Mouse (Mus musculus): ENCODE data around the gene Errfi1. TPM values are rescaled to one million over a fixed set of nuclear protein-coding genes. Genes with fewer than 3 reads are reported as not detected.

The Errfi1 gene
- polyA plus RNA-seq (2016; fragmentation: Nextera tagmentation; extraction: Ambion mirVana): 26.9 and 27.8 TPM in 2 replicates

DNA sequence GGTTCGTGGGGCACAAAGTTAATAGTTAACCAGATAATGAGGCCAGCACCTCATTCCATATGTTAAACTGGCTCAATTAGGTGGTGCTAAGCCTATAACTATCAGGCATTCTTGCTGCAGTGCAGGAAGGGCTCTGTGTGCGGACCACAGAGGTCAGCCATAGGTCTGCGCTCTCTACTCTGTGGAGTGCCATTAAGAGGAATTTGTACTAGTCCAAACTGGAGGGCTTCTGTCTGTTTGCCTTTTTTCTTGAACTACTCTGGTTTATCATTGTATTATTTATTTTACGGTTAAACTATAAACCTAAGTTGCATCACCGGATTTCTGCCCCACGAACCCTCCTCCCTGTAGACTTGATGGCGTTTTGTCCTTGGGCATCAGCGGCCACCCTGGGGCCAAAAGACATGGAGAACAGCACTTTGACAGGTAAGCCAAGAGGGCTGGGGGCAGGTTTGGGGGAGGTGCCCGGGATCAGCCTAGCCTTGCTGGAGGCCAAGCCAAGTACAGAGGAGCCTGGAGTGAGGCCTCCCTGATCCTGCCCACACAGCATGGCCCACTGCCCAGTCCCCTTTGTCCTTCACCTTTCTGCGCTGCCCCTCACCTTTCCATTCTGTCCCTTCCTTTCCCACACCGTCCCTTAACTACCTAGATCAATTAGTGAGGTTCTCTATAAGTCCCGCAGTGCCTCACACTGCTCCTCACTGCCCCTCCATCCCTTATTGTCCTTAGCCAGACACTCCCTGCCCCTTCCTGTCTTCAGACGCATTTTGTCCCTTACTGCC is at the start of gene Errfi1:
Errfi1 (plus strand) TSS at position 240 of the 782 bp plus-strand sequence.
- Histone ChIP-seq H3K9ac (peak within 1 kb of the TSS; percentile 53), H3K4me3 (peak within 1 kb of the TSS; percentile 85), H3K9me3 (no peaks in the 10 kb centered on the region), H3K36me3 (no peaks in the 10 kb centered on the region), H3K27ac (no peak within 1 kb of the TSS), H3K27me3 (no peaks in the 10 kb centered on the region), H3K4me1 (peaks cover 10% of the 10 kb centered on the region; the same call in 1 of the 2 replicates), H3K4me2 (replicated peaks) (peak within 1 kb of the TSS; percentile 66)
- ATAC-seq (ENCODE audit: insufficient number of reproducible peaks, insufficient read depth, low FRiP score, low TSS enrichment): no peak
- WGBS: 43% methylated on average over 13 of the region's 13 CpGs

DNA sequence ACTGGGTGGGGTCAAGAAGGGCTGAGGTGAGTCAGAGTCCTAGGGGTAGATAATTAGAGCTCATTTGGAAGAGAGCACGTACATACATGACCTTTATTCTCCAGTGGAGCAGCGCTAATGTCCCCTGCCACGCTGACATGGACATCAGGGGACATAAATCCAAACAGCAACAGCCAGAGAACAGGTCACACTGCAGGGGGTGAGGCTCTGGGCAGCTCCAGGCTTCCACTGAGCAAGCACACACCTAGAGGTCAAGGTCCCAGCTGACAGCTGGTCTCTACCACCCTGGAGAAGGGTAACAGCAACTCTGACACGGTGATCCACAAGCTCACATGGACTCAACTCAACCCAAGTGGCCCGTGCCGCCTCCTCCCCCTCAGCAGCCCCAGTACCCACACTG is 49.5 kb upstream of the Errfi1 start:
- Histone ChIP-seq H3K36me3 (no peaks in the 10 kb centered on the region), H3K4me2 (replicated peaks) (no peak overlapping the region), H3K27ac (no peak overlapping the region), H3K27me3 (0 out of 2 replicates have a peak, but pooled peaks cover 2% of the 10 kb centered on the region), H3K9me3 (no peaks in the 10 kb centered on the region), H3K9ac (no peak overlapping the region), H3K4me3 (no peak overlapping the region), H3K4me1 (peaks cover 21% of the 10 kb centered on the region)
- no peak for ATAC-seq (ENCODE audit: insufficient number of reproducible peaks, insufficient read depth, low FRiP score, low TSS enrichment)
- WGBS: 75% methylated on average over 6 of the region's 6 CpGs

DNA sequence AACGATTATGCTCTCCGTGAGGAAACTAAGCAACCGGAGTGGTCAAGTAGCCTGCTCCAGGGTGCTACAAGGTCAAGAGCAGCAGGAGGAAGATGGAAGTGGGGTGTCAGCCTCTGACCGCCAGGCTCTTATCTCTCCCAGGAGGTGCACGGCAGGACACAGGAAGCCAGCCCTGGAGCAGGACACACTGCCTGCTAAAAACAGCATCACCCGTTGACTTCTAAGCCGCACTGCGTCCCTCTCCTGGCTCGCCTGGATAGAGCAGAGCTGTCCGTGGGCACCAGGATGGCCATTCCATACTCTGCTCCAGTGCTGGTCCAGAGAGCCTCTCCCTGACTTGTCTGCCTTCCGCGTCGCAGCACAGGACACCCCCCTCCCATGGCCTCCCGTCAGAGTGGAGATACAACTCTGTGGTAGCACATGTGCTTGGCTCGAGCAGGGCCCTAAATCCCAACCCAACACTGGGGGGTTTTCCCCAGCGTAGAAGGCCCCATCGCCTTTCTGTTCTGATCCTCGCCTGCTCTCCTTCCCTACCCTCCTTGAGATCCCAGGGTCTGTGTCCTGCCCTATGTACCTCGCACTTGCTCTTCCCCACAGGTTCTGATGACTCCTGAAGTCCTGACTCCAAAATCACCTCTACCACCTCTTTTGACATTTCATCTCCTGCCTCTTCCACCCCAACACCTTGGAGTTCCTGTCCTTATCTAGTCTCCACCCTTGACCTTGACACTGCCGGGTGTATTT is 45.8 kb upstream of the Errfi1 start:
- Histone ChIP-seq H3K4me1 (peaks cover 18% of the 10 kb centered on the region), H3K27ac (no peak overlapping the region), H3K9ac (no peak overlapping the region), H3K4me2 (replicated peaks) (no peak overlapping the region), H3K27me3 (0 out of 2 replicates have a peak, but pooled peaks cover 2% of the 10 kb centered on the region), H3K9me3 (no peaks in the 10 kb centered on the region), H3K36me3 (no peaks in the 10 kb centered on the region), H3K4me3 (no peak overlapping the region)
- 81% methylated on average over 20 of the region's 20 CpGs for WGBS
- ATAC-seq (ENCODE audit: insufficient number of reproducible peaks, insufficient read depth, low FRiP score, low TSS enrichment): peak; percentile 43; the same call in 1 of the 2 replicates

DNA sequence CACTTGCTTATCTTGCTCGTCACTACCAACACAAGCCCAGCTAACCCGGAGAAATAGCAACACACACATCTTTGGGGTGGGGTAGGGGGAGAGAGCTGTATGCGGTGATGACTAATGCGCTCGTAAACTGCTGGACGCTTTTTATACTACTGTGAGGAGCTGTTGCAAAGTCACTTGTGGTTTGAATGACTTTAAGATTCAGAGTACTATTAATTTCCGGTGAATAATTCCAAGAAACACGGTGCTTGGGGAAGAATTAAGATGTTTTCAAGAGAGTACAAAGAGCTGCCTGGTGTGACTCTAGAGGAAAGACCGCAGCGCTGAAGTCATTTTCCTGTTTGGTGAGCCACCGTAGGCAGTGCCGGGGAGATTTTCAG is 45.3 kb upstream of the Errfi1 start:
- Histone ChIP-seq H3K9me3 (no peaks in the 10 kb centered on the region), H3K27me3 (0 out of 2 replicates have a peak, but pooled peaks cover 2% of the 10 kb centered on the region), H3K4me3 (no peak overlapping the region), H3K27ac (no peak overlapping the region), H3K9ac (no peak overlapping the region), H3K36me3 (no peaks in the 10 kb centered on the region), H3K4me1 (peaks cover 18% of the 10 kb centered on the region), H3K4me2 (replicated peaks) (no peak overlapping the region)
- 80% methylated on average over 12 of the region's 12 CpGs for WGBS
- no peak for ATAC-seq (ENCODE audit: insufficient number of reproducible peaks, insufficient read depth, low FRiP score, low TSS enrichment)

DNA sequence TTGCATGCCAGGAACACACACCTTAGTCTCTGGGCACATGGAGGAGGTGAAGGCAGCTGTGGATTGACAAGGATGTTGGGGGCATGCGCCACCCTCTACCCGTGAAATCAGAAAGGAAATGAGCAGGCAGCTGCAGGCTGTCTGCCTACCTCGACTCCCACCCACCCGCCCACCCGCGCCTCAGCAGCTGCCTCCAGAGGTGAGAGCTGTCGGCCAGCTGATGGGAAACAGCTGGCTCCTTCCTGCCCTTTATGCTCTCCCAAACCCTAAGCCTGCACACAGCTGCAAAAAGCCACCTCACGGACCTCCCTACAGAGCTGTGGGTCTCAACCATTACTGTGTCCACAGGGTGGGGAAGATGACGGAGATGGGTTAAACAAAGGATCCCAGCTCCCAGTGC is 44.4 kb upstream of the Errfi1 start:
- WGBS: 11% methylated on average over 9 of the region's 9 CpGs
- Histone ChIP-seq H3K9me3 (no peaks in the 10 kb centered on the region), H3K9ac (no peak overlapping the region), H3K4me1 (peaks cover 18% of the 10 kb centered on the region), H3K27ac (peak overlapping the region; percentile 41; the same call in 1 of the 2 replicates), H3K27me3 (0 out of 2 replicates have a peak, but pooled peaks cover 2% of the 10 kb centered on the region), H3K4me2 (replicated peaks) (peak overlapping the region; percentile 11; the same call in 1 of the 2 replicates), H3K4me3 (no peak overlapping the region), H3K36me3 (no peaks in the 10 kb centered on the region)
- ATAC-seq (ENCODE audit: insufficient number of reproducible peaks, insufficient read depth, low FRiP score, low TSS enrichment): no peak; the same call in 1 of the 2 replicates

DNA sequence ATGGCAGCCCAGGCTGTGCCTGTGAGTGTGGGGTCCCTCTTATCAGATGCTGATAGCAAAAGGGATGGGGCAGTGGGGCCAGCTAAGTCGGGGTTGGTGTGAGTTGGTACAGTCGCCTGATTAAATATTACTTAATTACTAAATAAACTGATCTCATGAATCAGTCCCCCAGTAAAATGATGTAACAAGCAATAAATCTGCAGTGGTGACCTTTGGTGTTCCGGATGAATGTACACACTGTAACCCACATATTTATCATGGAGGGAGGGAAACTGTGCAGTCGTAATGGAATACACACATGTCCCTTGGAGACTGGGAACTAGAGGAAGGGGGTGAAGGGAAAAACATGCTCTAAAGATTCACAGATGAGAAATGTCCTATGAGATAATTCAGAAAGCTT is 38.6 kb upstream of the Errfi1 start:
- Histone ChIP-seq H3K4me3 (no peak overlapping the region), H3K4me1 (peaks cover 6% of the 10 kb centered on the region), H3K36me3 (no peaks in the 10 kb centered on the region), H3K9me3 (no peaks in the 10 kb centered on the region), H3K9ac (no peak overlapping the region), H3K27ac (no peak overlapping the region), H3K4me2 (replicated peaks) (no peak overlapping the region), H3K27me3 (no peaks in the 10 kb centered on the region)
- ATAC-seq (ENCODE audit: insufficient number of reproducible peaks, insufficient read depth, low FRiP score, low TSS enrichment): no peak
- WGBS: 88% methylated on average over 4 of the region's 4 CpGs

DNA sequence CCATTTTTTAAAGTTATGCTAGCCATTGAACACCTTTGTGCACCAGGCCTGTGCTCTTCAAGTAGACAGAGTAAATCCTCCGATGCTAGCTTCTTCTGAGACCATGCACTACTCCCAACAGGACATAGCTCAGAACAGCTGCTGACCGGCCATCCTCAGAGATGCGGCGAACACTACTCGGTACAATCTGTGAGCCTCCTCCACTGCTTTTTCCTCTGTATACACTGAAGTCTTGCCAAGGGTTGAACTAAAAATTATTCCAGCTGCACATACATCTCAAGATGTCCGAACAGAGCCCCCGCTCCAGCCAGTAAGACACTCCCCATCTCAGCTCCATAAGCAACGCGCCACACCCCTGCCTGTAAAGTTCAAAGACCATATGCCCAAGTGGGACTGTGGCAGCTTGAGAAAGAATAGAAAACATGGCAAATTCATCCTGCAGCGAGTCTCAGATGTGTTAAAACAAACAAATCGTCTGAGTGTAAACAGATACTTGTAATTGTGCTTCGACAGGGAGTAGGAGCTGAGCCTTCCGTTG is 37.2 kb upstream of the Errfi1 start:
- WGBS: 61% methylated on average over 13 of the region's 13 CpGs
- no peaks in the 10 kb centered on the region for H3K27me3 ChIP-seq

DNA sequence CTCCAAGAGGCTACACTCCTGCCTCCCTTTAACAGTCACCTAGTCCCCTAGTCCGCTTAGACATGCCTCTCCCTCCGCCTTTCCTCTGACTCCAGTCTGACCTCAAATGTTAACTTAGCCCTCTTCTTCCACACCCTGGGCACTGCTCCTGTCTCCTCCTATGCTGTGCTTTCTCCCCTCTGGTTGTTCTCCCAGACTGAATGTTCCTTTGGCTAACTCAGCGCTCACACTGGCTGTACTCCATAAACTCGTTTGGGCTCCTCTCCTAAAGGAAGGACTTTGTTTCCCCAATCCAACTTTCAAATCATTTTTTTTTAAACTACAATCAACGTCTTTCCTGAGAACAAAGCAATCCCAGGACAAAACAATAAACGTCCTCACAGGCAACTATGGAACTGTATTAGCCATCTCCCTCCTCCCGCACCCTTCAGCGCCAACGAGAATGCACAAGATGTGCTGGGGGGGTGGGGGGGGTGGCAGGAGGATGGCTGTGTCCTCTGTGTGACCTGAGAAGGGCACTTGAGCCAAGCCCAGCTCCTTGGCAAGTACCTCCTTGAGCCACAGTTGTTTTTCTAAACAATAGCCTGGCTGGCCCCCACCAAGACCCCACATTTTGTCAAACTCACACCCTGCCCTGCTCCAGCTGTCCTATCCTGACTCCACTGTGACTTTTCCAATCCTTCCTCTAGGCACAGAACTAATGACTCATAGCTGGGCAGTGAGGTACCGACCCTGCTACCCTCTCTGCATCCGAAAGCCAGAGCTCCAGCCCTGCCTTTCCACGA is 34.4 kb upstream of the Errfi1 start:
- no peaks in the 10 kb centered on the region for H3K27me3 ChIP-seq
- H3K27ac ChIP-seq: no peak overlapping the region

More for the DNA sequence above, 37.2 kb upstream of the Errfi1 start:
- Histone ChIP-seq H3K4me1 (peaks cover 6% of the 10 kb centered on the region), H3K9ac (no peak overlapping the region), H3K36me3 (no peaks in the 10 kb centered on the region), H3K27ac (no peak overlapping the region), H3K9me3 (no peaks in the 10 kb centered on the region), H3K4me3 (no peak overlapping the region), H3K4me2 (replicated peaks) (no peak overlapping the region)
- no peak for ATAC-seq (ENCODE audit: insufficient number of reproducible peaks, insufficient read depth, low FRiP score, low TSS enrichment)

DNA sequence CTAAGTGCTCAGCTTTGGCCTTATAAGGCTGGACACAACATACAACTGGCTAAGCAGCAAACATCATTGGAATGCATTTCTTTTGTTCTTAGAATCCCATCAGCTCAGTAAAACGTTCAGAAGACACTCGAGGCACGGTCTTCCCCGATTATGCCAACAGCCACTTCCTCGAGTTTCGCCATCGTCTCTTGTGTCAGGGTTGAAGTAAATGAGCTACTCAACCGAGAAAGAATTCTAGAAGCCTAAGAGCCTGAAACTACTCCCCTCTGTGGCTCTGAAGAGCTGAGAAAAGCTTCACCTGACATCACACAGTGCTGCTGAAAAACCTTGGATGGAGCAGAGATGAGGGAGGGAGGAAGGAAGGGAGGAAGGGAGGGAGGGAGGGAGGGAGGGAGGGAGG is 32.3 kb upstream of the Errfi1 start:
- Histone ChIP-seq H3K4me2 (replicated peaks) (no peak overlapping the region), H3K27me3 (no peaks in the 10 kb centered on the region), H3K9ac (no peak overlapping the region), H3K27ac (no peak overlapping the region), H3K36me3 (no peaks in the 10 kb centered on the region), H3K4me1 (peaks cover 32% of the 10 kb centered on the region), H3K4me3 (no peak overlapping the region), H3K9me3 (no peaks in the 10 kb centered on the region)
- no peak for ATAC-seq (ENCODE audit: insufficient number of reproducible peaks, insufficient read depth, low FRiP score, low TSS enrichment)
- 67% methylated on average over 8 of the region's 8 CpGs for WGBS

More for the DNA sequence above, 34.4 kb upstream of the Errfi1 start:
- Histone ChIP-seq H3K4me3 (no peak overlapping the region), H3K36me3 (no peaks in the 10 kb centered on the region), H3K9me3 (no peaks in the 10 kb centered on the region), H3K4me1 (peaks cover 11% of the 10 kb centered on the region), H3K9ac (no peak overlapping the region), H3K4me2 (replicated peaks) (no peak overlapping the region)
- WGBS: 75% methylated on average over 12 of the region's 12 CpGs
- no peak for ATAC-seq (ENCODE audit: insufficient number of reproducible peaks, insufficient read depth, low FRiP score, low TSS enrichment)

DNA sequence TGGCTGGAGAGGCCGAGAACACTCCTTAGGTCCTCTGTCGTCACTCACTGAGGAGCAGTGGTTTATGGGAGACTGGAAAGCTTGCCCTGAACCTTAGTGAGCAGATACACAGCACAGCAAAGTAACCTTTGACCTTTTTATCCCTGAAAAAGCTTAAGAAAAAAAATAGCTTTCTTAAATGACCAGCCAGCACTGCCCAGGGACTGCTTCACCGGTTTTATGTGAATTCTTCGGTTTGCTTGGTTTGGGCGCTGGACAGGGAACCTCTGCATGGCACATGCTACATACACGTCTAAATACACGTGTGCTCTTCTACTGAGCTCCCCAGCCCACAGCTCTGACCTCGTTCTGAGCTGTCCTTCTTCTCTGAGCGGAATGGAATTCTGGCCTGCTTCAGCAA is 31.1 kb upstream of the Errfi1 start:
- H3K27ac ChIP-seq: 0 out of 2 replicates have a peak overlapping the region, but pooled peaks have one; percentile 12
- H3K4me1 ChIP-seq: peaks cover 43% of the 10 kb centered on the region
- no peak for ATAC-seq (ENCODE audit: insufficient number of reproducible peaks, insufficient read depth, low FRiP score, low TSS enrichment)

More for the DNA sequence above, 31.1 kb upstream of the Errfi1 start:
- Histone ChIP-seq H3K4me2 (replicated peaks) (no peak overlapping the region), H3K27me3 (no peaks in the 10 kb centered on the region), H3K36me3 (no peaks in the 10 kb centered on the region), H3K9ac (no peak overlapping the region), H3K4me3 (no peak overlapping the region), H3K9me3 (no peaks in the 10 kb centered on the region)
- 73% methylated on average over 9 of the region's 9 CpGs for WGBS

Measured in embryonic facial prominence, embryonic 12.5 days (tissue).